Mouse (Mus musculus) layer of hippocampus, adult 2 months (tissue): ENCODE data around the gene Slc22a17. TPM values are rescaled to one million over a fixed set of nuclear protein-coding genes. Genes with fewer than 3 reads are reported as not detected.

ENCODE experiments used
- DNase-seq, 2 experiments: peaks; one replicate each; pipeline ENCODE4 v3.0.0; 2022; ENCODE audit warnings: low spot score in 2 of 2
- H3K27ac ChIP-seq: fragments of 200-600 bp; 2 replicates; pipeline ENCODE4 v1.8.1; 2022
- H3K4me3 ChIP-seq: fragments of 200-600 bp; 2 replicates; pipeline ENCODE4 v1.8.1; 2022; ENCODE audit warnings: mild to moderate bottlenecking
- CTCF ChIP-seq: fragments of 200-600 bp; conservative IDR thresholded peaks from 2 replicates; pipeline ENCODE4 v1.8.1; 2022; ENCODE audit warnings: antibody characterized with exemption, mild to moderate bottlenecking, moderate library complexity
- total RNA-seq, 2 experiments: library from RNA; stranded (reverse); gene quantifications; 2 replicates each; pipeline ENCODE4 v1.2.3; 2021

Slc22a17 gene
- total RNA-seq, 2 experiments from 2014 or later: 666 to 700 TPM

GRCm38 (mm10) chr14:54877048-54877715 is 35.8 kb downstream of the Slc22a17 start, which contains the start of gene Ppp1r3e:
Gene Ppp1r3e (minus strand): TSS chr14:54877550.
- Histone ChIP-seq H3K27ac (peak within 1 kb of the TSS; percentile 97), H3K4me3 (peak within 1 kb of the TSS; percentile 94)
- peak; percentile 47 to 52 for DNase-seq
- no peak for TF ChIP-seq CTCF

- H3K27ac ChIP-seq: peak overlapping the region; percentile 97
- no peak for TF ChIP-seq CTCF
- DNase-seq: peak; percentile 87 to 89
- H3K4me3 ChIP-seq: peak overlapping the region; percentile 94
Measured at GRCm38 (mm10) chr14:54876539-54877047, 36.3 kb downstream of the Slc22a17 start.

- peak overlapping the region; percentile 97 for H3K27ac ChIP-seq
- TF ChIP-seq CTCF: no peak; the same call in 1 of the 2 replicates
- H3K4me3 ChIP-seq: peak overlapping the region; percentile 94
- peak; percentile 50 to 51 for DNase-seq
Measured at GRCm38 (mm10) chr14:54875844-54876538, 36.9 kb downstream of the Slc22a17 start.

- TF ChIP-seq CTCF: no peak
- Histone ChIP-seq H3K27ac (no peak overlapping the region), H3K4me3 (no peak overlapping the region)
- no peak for DNase-seq
Measured at GRCm38 (mm10) chr14:54874165-54874564, 38.8 kb downstream of the Slc22a17 start.

GRCm38 (mm10) chr14:54870861-54871260 is 42.1 kb downstream of the Slc22a17 start, which contains the start of gene Homez:
Gene Homez (minus strand): TSS chr14:54870961.
- no peak for DNase-seq

GRCm38 (mm10) chr14:54868026-54868425 is 44.9 kb downstream of the Slc22a17 start:
- no peak overlapping the region for H3K4me3 ChIP-seq
- DNase-seq: no peak
- no peak overlapping the region for H3K27ac ChIP-seq
- no peak for TF ChIP-seq CTCF

More at GRCm38 (mm10) chr14:54870861-54871260, 42.1 kb downstream of the Slc22a17 start, which contains the start of gene Homez:
- Histone ChIP-seq H3K27ac (no peak within 1 kb of the TSS), H3K4me3 (no peak within 1 kb of the TSS)
- no peak for TF ChIP-seq CTCF

GRCm38 (mm10) chr14:54866936-54867335 is 46.0 kb downstream of the Slc22a17 start:
- Histone ChIP-seq H3K4me3 (no peak overlapping the region), H3K27ac (no peak overlapping the region)
- TF ChIP-seq CTCF: peak; percentile 70
- DNase-seq: no peak

- no peak overlapping the region for H3K4me3 ChIP-seq
- no peak for DNase-seq
- H3K27ac ChIP-seq: no peak overlapping the region
- TF ChIP-seq CTCF: no peak
Measured at GRCm38 (mm10) chr14:54866268-54866667, 46.7 kb downstream of the Slc22a17 start.

- TF ChIP-seq CTCF: no peak
- H3K4me3 ChIP-seq: no peak overlapping the region
- DNase-seq: no peak
- no peak overlapping the region for H3K27ac ChIP-seq
Measured at GRCm38 (mm10) chr14:54865626-54866025, 47.3 kb downstream of the Slc22a17 start.

GRCm38 (mm10) chr14:54864313-54865036 is 48.5 kb downstream of the Slc22a17 start:
- Histone ChIP-seq H3K27ac (peak overlapping the region; percentile 98), H3K4me3 (peak overlapping the region; percentile 67)
- DNase-seq: no peak
- TF ChIP-seq CTCF: no peak

GRCm38 (mm10) chr14:54863501-54864312 is 49.2 kb downstream of the Slc22a17 start:
- Histone ChIP-seq H3K27ac (peak overlapping the region; percentile 98), H3K4me3 (peak overlapping the region; percentile 67)
- peak; percentile 28; the same call in 1 of the 2 replicates for TF ChIP-seq CTCF
- peak; percentile 87 to 92 for DNase-seq

GRCm38 (mm10) chr14:54860511-54860910 is 52.4 kb downstream of the Slc22a17 start:
- peak; percentile 44 to 69 for DNase-seq
- no peak overlapping the region for H3K27ac ChIP-seq
- no peak overlapping the region for H3K4me3 ChIP-seq
- peak; percentile 88 for TF ChIP-seq CTCF
